Mouse (Mus musculus) CH12.LX (cell line): Measurements from ENCODE around the gene Clcn6. TPM values are rescaled to one million over a fixed set of nuclear protein-coding genes. Genes with fewer than 3 reads are reported as not detected.

ENCODE experiments used
- DNase-seq: peaks from one replicate; pipeline ENCODE4 v3.0.0-alpha.2; 2013; ENCODE audit errors: extremely low read depth
- H3K27ac ChIP-seq: 2 replicates; pipeline ENCODE4 v1.5.1; 2012; ENCODE audit warnings: low read depth, mild to moderate bottlenecking, control low read depth, moderate library complexity; ENCODE audit not compliant: insufficient read depth
- H3K27me3 ChIP-seq: replicated peaks from 2 replicates; pipeline ENCODE3; 2012; ENCODE audit warnings: inconsistent platforms
- H3K36me3 ChIP-seq, 2 experiments: replicated peaks in 1 of 2; 2 replicates each; pipeline versions ENCODE3 to v1.6.1; 2012; ENCODE audit warnings: inconsistent platforms in 1 of 2, low read length in 1 of 2, mild to moderate bottlenecking in 1 of 2, mixed read lengths in 1 of 2, moderate library complexity in 1 of 2; ENCODE audit not compliant: control insufficient read depth in 1 of 2, insufficient read depth in 1 of 2
- H3K4me1 ChIP-seq, 2 experiments: 2 replicates each; pipeline ENCODE4 v1.6.1; 2012; ENCODE audit warnings: inconsistent platforms in 1 of 2, moderate library complexity in 1 of 2; ENCODE audit not compliant: insufficient read depth in 2 of 2, control insufficient read depth in 1 of 2
- H3K4me2 ChIP-seq: 2 replicates; pipeline ENCODE4 v1.6.1; 2012; ENCODE audit warnings: low read depth, mild to moderate bottlenecking, control low read depth; ENCODE audit not compliant: poor library complexity, insufficient read depth, severe bottlenecking
- H3K4me3 ChIP-seq, 3 experiments: fragments of 150-350 bp in 1 of 3; sonication (generic) in 1 of 3; replicated peaks in 1 of 3; 2 replicates each; pipeline versions ENCODE3 to v1.5.1; 2011 to 2012; ENCODE audit warnings: low read depth in 2 of 3, low read length in 2 of 3, mild to moderate bottlenecking in 2 of 3, moderate library complexity in 2 of 3, control low read depth in 1 of 3, improper control_type of control experiment in 1 of 3, inconsistent platforms in 1 of 3, mixed read lengths in 1 of 3; ENCODE audit not compliant: poor library complexity in 1 of 3
- H3K79me2 ChIP-seq: replicated peaks from 2 replicates; pipeline ENCODE4 v1.6.1; 2012; ENCODE audit warnings: mild to moderate bottlenecking, moderate library complexity; ENCODE audit not compliant: control insufficient read depth, poor library complexity, insufficient read depth, severe bottlenecking; ENCODE audit errors: extremely low read depth
- H3K9ac ChIP-seq: 2 replicates; pipeline ENCODE4 v1.6.1; 2012; ENCODE audit warnings: low read depth, mild to moderate bottlenecking, control low read depth, moderate library complexity; ENCODE audit not compliant: insufficient read depth
- H3K9me3 ChIP-seq: replicated peaks from 2 replicates; pipeline ENCODE3; 2012; ENCODE audit warnings: low read length, inconsistent platforms, mixed read lengths
- BHLHE40 ChIP-seq: IDR thresholded peaks from 2 replicates; pipeline ENCODE4 v1.6.1; 2011; ENCODE audit warnings: mild to moderate bottlenecking, low read depth, low read length, improper control_type of control experiment
- CTCF ChIP-seq, 2 experiments: IDR thresholded peaks in 1 of 2; conservative IDR thresholded peaks in 1 of 2; 2 replicates each; pipeline ENCODE4 v1.5.1; 2011 to 2012; ENCODE audit warnings: low read depth in 2 of 2, low read length in 2 of 2, improper control_type of control experiment in 1 of 2, inconsistent platforms in 1 of 2, mild to moderate bottlenecking in 1 of 2, moderate library complexity in 1 of 2
- ELF1 ChIP-seq: IDR thresholded peaks from 2 replicates; pipeline ENCODE4 v1.6.1; 2014; ENCODE audit warnings: low read depth, mild to moderate bottlenecking, inconsistent platforms, low read length, improper control_type of control experiment
- EP300 ChIP-seq: IDR thresholded peaks from 2 replicates; pipeline ENCODE4 v1.6.1; 2011; ENCODE audit warnings: low read length, improper control_type of control experiment
- ETS1 ChIP-seq: conservative IDR thresholded peaks from 2 replicates; pipeline ENCODE4 v1.6.1; 2012; ENCODE audit warnings: low read depth, mild to moderate bottlenecking, inconsistent platforms, low read length, improper control_type of control experiment, moderate library complexity
- HCFC1 ChIP-seq: IDR thresholded peaks from 2 replicates; pipeline ENCODE4 v1.6.1; 2012; ENCODE audit warnings: low read depth, mild to moderate bottlenecking, inconsistent platforms, low read length, improper control_type of control experiment
- JUN ChIP-seq: IDR thresholded peaks from 2 replicates; pipeline ENCODE4 v1.6.1; 2011; ENCODE audit warnings: low read depth, mild to moderate bottlenecking, low read length, improper control_type of control experiment, moderate library complexity; ENCODE audit not compliant: insufficient read depth
- MAFK ChIP-seq: IDR thresholded peaks from 2 replicates; pipeline ENCODE4 v1.6.1; 2011; ENCODE audit warnings: low read length, improper control_type of control experiment; ENCODE audit not compliant: insufficient replicate concordance
- MAX ChIP-seq: IDR thresholded peaks from 2 replicates; pipeline ENCODE4 v1.6.1; 2011; ENCODE audit warnings: low read length, improper control_type of control experiment
- MAZ ChIP-seq: IDR thresholded peaks from 2 replicates; pipeline ENCODE4 v1.6.1; 2012; ENCODE audit warnings: low read depth, mild to moderate bottlenecking, inconsistent platforms, low read length, improper control_type of control experiment, moderate library complexity
- MEF2A ChIP-seq: IDR thresholded peaks from 2 replicates; pipeline ENCODE4 v1.6.1; 2014; ENCODE audit warnings: low read depth, mild to moderate bottlenecking, inconsistent platforms, low read length, improper control_type of control experiment, borderline replicate concordance
- MXI1 ChIP-seq: IDR thresholded peaks from 2 replicates; pipeline ENCODE4 v1.6.1; 2011; ENCODE audit warnings: mild to moderate bottlenecking, low read depth, low read length, improper control_type of control experiment
- NELFE ChIP-seq: IDR thresholded peaks from 2 replicates; pipeline ENCODE4 v1.6.1; 2011; ENCODE audit warnings: low read depth, low read length, improper control_type of control experiment
- NRF1 ChIP-seq: IDR thresholded peaks from 2 replicates; pipeline ENCODE4 v1.6.1; 2014; ENCODE audit warnings: low read depth, mild to moderate bottlenecking, inconsistent platforms, low read length, improper control_type of control experiment, moderate library complexity
- POLR2A ChIP-seq: IDR thresholded peaks from 2 replicates; pipeline ENCODE4 v1.6.1; 2011; ENCODE audit warnings: low read depth, mild to moderate bottlenecking, improper control_type of control experiment, low read length
- POLR2AphosphoS2 ChIP-seq: IDR thresholded peaks from 2 replicates; pipeline ENCODE4 v1.6.1; 2011; ENCODE audit warnings: low read depth, low read length, improper control_type of control experiment
- RAD21 ChIP-seq: IDR thresholded peaks from 2 replicates; pipeline ENCODE4 v1.6.1; 2011; ENCODE audit warnings: low read depth, mild to moderate bottlenecking, low read length, improper control_type of control experiment, moderate library complexity
- SIN3A ChIP-seq: IDR thresholded peaks from 2 replicates; pipeline ENCODE4 v1.6.1; 2012; ENCODE audit warnings: low read length, improper control_type of control experiment, inconsistent platforms
- SMC3 ChIP-seq: IDR thresholded peaks from 2 replicates; pipeline ENCODE4 v1.6.1; 2011; ENCODE audit warnings: low read depth, low read length, improper control_type of control experiment
- TBP ChIP-seq: conservative IDR thresholded peaks from 2 replicates; pipeline ENCODE4 v1.6.1; 2011; ENCODE audit warnings: low read depth, low read length, improper control_type of control experiment
- TCF12 ChIP-seq: IDR thresholded peaks from 2 replicates; pipeline ENCODE4 v1.6.1; 2014; ENCODE audit warnings: low read depth, mild to moderate bottlenecking, inconsistent platforms, low read length, improper control_type of control experiment
- USF1 ChIP-seq: IDR thresholded peaks from 2 replicates; pipeline ENCODE4 v1.6.1; 2014; ENCODE audit warnings: low read depth, mild to moderate bottlenecking, inconsistent platforms, low read length, improper control_type of control experiment
- USF2 ChIP-seq: conservative IDR thresholded peaks from 2 replicates; pipeline ENCODE4 v1.6.1; 2011; ENCODE audit warnings: low read depth, low read length, improper control_type of control experiment
- ZC3H11A ChIP-seq: IDR thresholded peaks from 2 replicates; pipeline ENCODE4 v1.6.1; 2012; ENCODE audit warnings: low read depth, mild to moderate bottlenecking, inconsistent platforms, low read length, improper control_type of control experiment
- ZKSCAN1 ChIP-seq: IDR thresholded peaks from 2 replicates; pipeline ENCODE4 v1.6.1; 2012; ENCODE audit warnings: low read depth, inconsistent platforms, low read length, improper control_type of control experiment, borderline replicate concordance
- ZNF384 ChIP-seq: IDR thresholded peaks from 2 replicates; pipeline ENCODE4 v1.6.1; 2012; ENCODE audit warnings: low read depth, low read length, improper control_type of control experiment, inconsistent platforms
- dilution Hi-C: fragments of 300-500 bp; cut with MboI; formaldehyde crosslinking; loops from 2 replicates; pipeline ENCODE4 v1.14.3; 2020; ENCODE audit warnings: low sequenced_read_pairs; ENCODE audit not compliant: extremely low pct_unique_long_range_greater_than_20kb, extremely low pct_ligation_motif_present
- in situ Hi-C: fragments of 300-500 bp; cut with MboI; formaldehyde crosslinking; loops from 3 replicates; pipeline ENCODE4 v1.14.3; 2019; ENCODE audit warnings: low sequenced_read_pairs, low pct_ligation_motif_present, low pct_unique_long_range_greater_than_20kb, mixed read lengths
- polyA plus RNA-seq: library from polyadenylated mRNA; unstranded; fragments of >175 nt; gene quantifications from 2 replicates; pipeline ENCODE4 v1.2.1, GENCODE M21; 2012; ENCODE audit warnings: low read depth; ENCODE audit not compliant: insufficient read length
- total RNA-seq, 2 experiments: library from RNA; depleted of rRNA; stranded (reverse); fragments of 300-350 nt in 1 of 2; fragments of >200 nt in 1 of 2; gene quantifications; 2 replicates each; pipeline ENCODE4 v1.2.3; 2012 to 2014

Gene Clcn6
- total and polyA plus RNA-seq, 3 experiments, result 4.8 to 10.6 (median 5.7) TPM

- Histone ChIP-seq H3K4me1 (peaks cover 6 to 16% of the 10 kb centered on the region in 2 experiments; a peak in 3 of 4 replicates), H3K27ac (no peak within 1 kb of the TSS), H3K4me2 (peak within 1 kb of the TSS; percentile 72), H3K4me3 (peak within 1 kb of the TSS; percentile 62 to 79 (median 74)), H3K36me3 (peaks cover 7 to 8% of the 10 kb centered on the region in 2 experiments), H3K9ac (peak within 1 kb of the TSS; percentile 64), H3K9me3 (no peaks in the 10 kb centered on the region), H3K79me2 (no peaks in the 10 kb centered on the region), H3K27me3 (no peaks in the 10 kb centered on the region)
- dilution Hi-C loops, result no loop called here
- in situ Hi-C loops, result no loop called here
- peak; percentile 79 for DNase-seq
- TF ChIP-seq RAD21 (no peak), POLR2AphosphoS2 (no peak), MAFK (no peak), MEF2A (no peak), HCFC1 (peak; percentile 70), NRF1 (peak; percentile 68), EP300 (no peak), POLR2A (peak; percentile 37; the same call in 1 of the 2 replicates), SIN3A (peak; percentile 99), MAZ (peak; percentile 92; the same call in 1 of the 2 replicates), ELF1 (peak; percentile 84), TCF12 (peak; percentile 64; the same call in 1 of the 2 replicates), MAX (peak; percentile 97), NELFE (0 out of 2 replicates have a peak, but pooled peaks have one; percentile 19), MXI1 (peak; percentile 99), USF2 (peak; percentile 92), ETS1 (no peak), ZC3H11A (no peak), CTCF (conservative IDR thresholded peaks at IDR 0.05 in 1 of 2, IDR thresholded peaks at IDR 0.05 in 1 of 2; ENCODE audit: low read depth in 2 of 2, low read length in 2 of 2) (no peak), ZKSCAN1 (no peak), BHLHE40 (peak; percentile 92), JUN (no peak), USF1 (peak; percentile 96), ZNF384 (no peak), SMC3 (no peak), TBP (no peak)
These were observed 49.4 kb upstream of the Clcn6 start, which contains the start of gene Agtrap for GRCm38 (mm10) chr4:148087907-148088527. Gene Agtrap, minus strand, starts transcription at chr4:148088031.
